Mouse (Mus musculus): ENCODE measurements around the gene Abcb6. TPM values are rescaled to one million over a fixed set of nuclear protein-coding genes. Genes with fewer than 3 reads are reported as not detected.

Gene Abcb6
- polyA plus RNA-seq, 1 experiment from 2014 or later = 17.1 TPM

DNA sequence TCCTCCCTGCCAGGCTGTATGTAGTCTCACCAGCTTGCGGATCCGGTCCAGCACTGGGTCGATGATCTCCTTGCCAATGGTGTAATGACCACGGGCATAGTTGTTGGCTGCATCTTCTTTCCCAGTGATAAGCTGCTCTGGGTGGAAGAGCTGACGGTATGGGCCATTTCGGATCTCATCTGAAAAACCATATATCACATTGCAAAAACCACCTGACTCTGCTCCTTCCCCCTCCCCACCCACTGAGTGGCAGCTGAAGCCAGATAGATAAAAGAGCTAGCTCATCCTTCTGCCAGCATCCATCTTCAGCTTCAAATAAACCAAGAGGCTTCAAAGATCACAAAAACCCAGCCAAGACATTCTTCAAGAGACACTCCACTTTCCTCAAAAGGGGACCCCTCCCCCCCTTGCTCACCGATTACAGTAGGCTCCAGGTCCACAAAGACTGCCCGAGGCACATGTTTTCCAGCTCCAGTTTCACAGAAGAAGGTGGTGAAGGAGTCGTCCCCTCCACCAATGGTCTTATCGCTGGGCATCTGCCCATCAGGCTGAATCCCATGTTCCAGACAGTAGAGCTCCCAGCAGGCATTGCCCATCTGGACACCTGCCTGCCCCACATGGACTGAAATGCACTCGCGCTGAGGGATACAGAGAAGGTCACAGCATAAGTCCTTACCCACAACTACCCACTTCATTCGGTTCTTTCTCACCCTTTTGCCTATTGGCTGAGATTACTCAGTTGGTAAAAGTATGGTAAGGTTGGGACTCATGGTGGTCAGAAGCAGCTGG is 36.8 kb upstream of the Abcb6 start:
- H3K4me1 ChIP-seq (replicated peaks; ENCODE audit: control insufficient read depth, insufficient read depth, low read length) = peaks cover 11% of the 10 kb centered on the region

DNA sequence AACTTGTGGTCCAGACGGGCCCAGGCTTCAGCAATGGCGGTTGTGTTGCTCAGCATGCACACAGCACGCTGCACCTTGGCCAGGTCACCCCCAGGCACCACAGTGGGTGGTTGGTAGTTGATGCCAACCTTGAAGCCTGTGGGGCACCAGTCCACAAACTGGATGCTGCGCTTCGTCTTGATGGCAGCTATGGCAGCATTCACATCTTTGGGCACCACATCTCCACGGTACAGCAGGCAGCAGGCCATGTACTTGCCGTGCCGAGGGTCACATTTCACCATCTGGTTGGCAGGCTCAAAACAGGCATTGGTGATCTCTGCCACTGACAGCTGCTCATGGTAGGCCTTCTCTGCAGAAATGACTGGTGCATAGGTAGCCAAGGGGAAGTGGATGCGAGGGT is 35.6 kb upstream of the Abcb6 start:
- H3K36me3 ChIP-seq (ENCODE audit: control insufficient read depth, insufficient read depth) = peaks cover 20% of the 10 kb centered on the region
- no peak for TF ChIP-seq CTCF (IDR thresholded peaks at IDR 0.05; ENCODE audit: low read depth)

More for the DNA sequence above, 36.8 kb upstream of the Abcb6 start:
- Histone ChIP-seq H3K9me3 (ENCODE audit: control insufficient read depth) (no peaks in the 10 kb centered on the region), H3K36me3 (ENCODE audit: control insufficient read depth, insufficient read depth) (peaks cover 20% of the 10 kb centered on the region), H3K27me3 (replicated peaks; ENCODE audit: control insufficient read depth, insufficient read depth, low read length) (peaks cover 15% of the 10 kb centered on the region; the same call in 1 of the 2 replicates), H3K4me2 (replicated peaks; ENCODE audit: low read depth) (peak overlapping the region; percentile 100), H3K4me3 (ENCODE audit: low read depth, low read length) (no peak overlapping the region), H3K27ac (ENCODE audit: low read depth, low read length) (no peak overlapping the region), H3K9ac (ENCODE audit: low read depth, low read length) (no peak overlapping the region)
- ATAC-seq = no peak
- WGBS = 71% methylated on average over 13 of the region's 13 CpGs
- no peak for TF ChIP-seq CTCF (IDR thresholded peaks at IDR 0.05; ENCODE audit: low read depth)

DNA sequence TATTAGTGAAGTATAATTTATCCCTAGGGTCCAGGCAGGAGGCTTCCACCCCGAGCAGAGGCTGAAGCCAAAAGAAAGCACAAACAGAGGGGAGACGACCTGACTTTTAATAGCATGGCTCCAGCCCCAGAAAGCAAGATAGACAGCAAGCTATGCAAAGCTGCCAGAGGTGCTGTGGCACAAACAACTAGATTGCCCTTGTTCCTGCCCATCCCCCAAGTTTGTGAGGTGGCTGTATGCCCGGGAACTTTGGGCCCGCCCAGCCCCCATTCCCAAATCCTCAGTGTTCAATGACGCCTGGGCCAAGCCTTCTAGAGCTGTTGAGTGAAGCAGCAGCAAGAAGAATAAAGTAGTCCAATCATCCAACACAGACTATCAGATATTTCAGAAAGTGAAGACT is 34.7 kb upstream of the Abcb6 start:
- H3K9ac ChIP-seq (ENCODE audit: low read depth, low read length) = no peak overlapping the region
- WGBS = 41% methylated on average over 5 of the region's 5 CpGs
- no peaks in the 10 kb centered on the region for H3K27me3 ChIP-seq (replicated peaks; ENCODE audit: control insufficient read depth, insufficient read depth, low read length)
- peaks cover 20% of the 10 kb centered on the region for H3K36me3 ChIP-seq (ENCODE audit: control insufficient read depth, insufficient read depth)
- no peak for ATAC-seq
- no peak for TF ChIP-seq CTCF (IDR thresholded peaks at IDR 0.05; ENCODE audit: low read depth)
- H3K27ac ChIP-seq (ENCODE audit: low read depth, low read length) = peak overlapping the region; percentile 89
- no peak overlapping the region for H3K4me3 ChIP-seq (ENCODE audit: low read depth, low read length)
- no peaks in the 10 kb centered on the region for H3K9me3 ChIP-seq (ENCODE audit: control insufficient read depth)
- H3K4me1 ChIP-seq (replicated peaks; ENCODE audit: control insufficient read depth, insufficient read depth, low read length) = peaks cover 14% of the 10 kb centered on the region
- peak overlapping the region; percentile 24; the same call in 1 of the 2 replicates for H3K4me2 ChIP-seq (replicated peaks; ENCODE audit: low read depth)

More for the DNA sequence above, 35.6 kb upstream of the Abcb6 start:
- Histone ChIP-seq H3K4me2 (replicated peaks; ENCODE audit: low read depth) (no peak overlapping the region), H3K27me3 (replicated peaks; ENCODE audit: control insufficient read depth, insufficient read depth, low read length) (peaks cover 8% of the 10 kb centered on the region; the same call in 1 of the 2 replicates), H3K27ac (ENCODE audit: low read depth, low read length) (no peak overlapping the region), H3K9me3 (ENCODE audit: control insufficient read depth) (no peaks in the 10 kb centered on the region), H3K4me3 (ENCODE audit: low read depth, low read length) (no peak overlapping the region), H3K9ac (ENCODE audit: low read depth, low read length) (no peak overlapping the region), H3K4me1 (replicated peaks; ENCODE audit: control insufficient read depth, insufficient read depth, low read length) (peaks cover 14% of the 10 kb centered on the region)
- WGBS = 93% methylated on average over 9 of the region's 9 CpGs
- ATAC-seq = no peak

DNA sequence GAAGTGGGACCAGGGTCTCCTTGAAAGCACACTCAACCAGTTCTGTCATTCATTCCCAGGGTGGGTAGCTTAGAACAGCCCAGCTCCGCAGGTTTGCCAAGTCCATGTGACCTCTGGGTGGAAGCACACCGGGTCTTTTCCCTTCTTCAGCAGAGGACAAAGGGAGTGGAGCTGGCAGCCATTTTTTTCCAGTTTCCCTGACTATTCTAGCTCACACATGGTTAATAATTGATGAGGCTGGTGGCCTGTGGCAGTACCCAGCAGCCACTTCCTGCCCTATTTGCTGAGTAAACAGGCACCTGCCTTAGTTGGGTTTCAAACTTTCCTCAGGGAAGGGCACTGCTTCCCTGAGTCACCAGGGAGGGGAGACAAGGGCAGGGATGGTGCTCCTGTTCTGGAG is 34.2 kb upstream of the Abcb6 start:
- Histone ChIP-seq H3K4me2 (replicated peaks; ENCODE audit: low read depth) (peak overlapping the region; percentile 38; the same call in 1 of the 2 replicates), H3K4me1 (replicated peaks; ENCODE audit: control insufficient read depth, insufficient read depth, low read length) (peaks cover 14% of the 10 kb centered on the region), H3K9ac (ENCODE audit: low read depth, low read length) (no peak overlapping the region), H3K4me3 (ENCODE audit: low read depth, low read length) (no peak overlapping the region), H3K9me3 (ENCODE audit: control insufficient read depth) (no peaks in the 10 kb centered on the region), H3K27ac (ENCODE audit: low read depth, low read length) (peak overlapping the region; percentile 89), H3K27me3 (replicated peaks; ENCODE audit: control insufficient read depth, insufficient read depth, low read length) (no peaks in the 10 kb centered on the region), H3K36me3 (ENCODE audit: control insufficient read depth, insufficient read depth) (peaks cover 20% of the 10 kb centered on the region)
- peak; percentile 73 for ATAC-seq
- TF ChIP-seq CTCF (IDR thresholded peaks at IDR 0.05; ENCODE audit: low read depth) = no peak
- 42% methylated on average over 2 of the region's 2 CpGs for WGBS

DNA sequence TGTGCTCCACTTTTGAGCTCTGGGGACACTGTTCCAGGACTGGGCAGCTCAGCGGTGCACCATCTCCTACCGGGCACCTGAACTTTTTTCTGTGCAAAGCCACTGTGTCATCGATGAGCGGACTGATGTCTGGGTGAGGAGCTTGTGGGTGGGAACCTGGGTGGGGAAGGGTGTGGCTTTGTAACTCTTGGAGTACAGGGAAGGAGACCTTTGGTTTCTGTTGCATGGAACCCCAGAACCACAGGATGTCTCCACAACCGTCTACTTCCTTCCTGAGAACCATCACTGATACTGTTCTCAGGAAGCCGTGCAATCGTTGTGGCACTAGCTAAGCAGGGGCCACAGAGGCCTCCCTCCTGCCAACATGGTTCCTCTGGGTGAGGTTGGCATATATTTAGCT is 32.9 kb upstream of the Abcb6 start:
- Histone ChIP-seq H3K4me3 (ENCODE audit: low read depth, low read length) (no peak overlapping the region), H3K9ac (ENCODE audit: low read depth, low read length) (no peak overlapping the region), H3K27ac (ENCODE audit: low read depth, low read length) (peak overlapping the region; percentile 89; the same call in 1 of the 2 replicates), H3K4me1 (replicated peaks; ENCODE audit: control insufficient read depth, insufficient read depth, low read length) (peaks cover 14% of the 10 kb centered on the region), H3K36me3 (ENCODE audit: control insufficient read depth, insufficient read depth) (peaks cover 20% of the 10 kb centered on the region), H3K4me2 (replicated peaks; ENCODE audit: low read depth) (peak overlapping the region; percentile 9; the same call in 1 of the 2 replicates), H3K27me3 (replicated peaks; ENCODE audit: control insufficient read depth, insufficient read depth, low read length) (no peaks in the 10 kb centered on the region), H3K9me3 (ENCODE audit: control insufficient read depth) (no peaks in the 10 kb centered on the region)
- no peak for TF ChIP-seq CTCF (IDR thresholded peaks at IDR 0.05; ENCODE audit: low read depth)
- ATAC-seq = no peak
- 51% methylated on average over 7 of the region's 7 CpGs for WGBS

DNA sequence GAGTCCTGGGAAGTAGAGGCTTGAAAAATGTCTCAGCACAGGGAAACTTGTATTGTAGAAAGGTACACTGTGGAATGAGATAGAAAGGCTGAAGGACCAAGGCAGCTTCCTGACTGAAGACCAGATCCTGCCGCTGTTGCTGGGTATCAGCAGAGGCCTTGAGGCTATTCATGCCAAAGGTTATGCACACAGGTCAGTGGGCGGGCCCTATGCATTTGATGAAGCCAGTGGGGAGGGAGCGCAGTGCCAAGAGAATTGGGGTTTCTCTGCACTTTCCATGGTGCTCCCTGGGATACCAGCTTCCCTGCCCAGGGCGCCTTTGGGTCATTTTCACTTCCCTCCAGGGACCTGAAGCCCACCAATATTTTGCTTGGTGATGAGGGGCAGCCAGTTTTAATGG is 32.4 kb upstream of the Abcb6 start:
- 64% methylated on average over 4 of the region's 4 CpGs for WGBS
- no peak for TF ChIP-seq CTCF (IDR thresholded peaks at IDR 0.05; ENCODE audit: low read depth)
- Histone ChIP-seq H3K4me1 (replicated peaks; ENCODE audit: control insufficient read depth, insufficient read depth, low read length) (peaks cover 14% of the 10 kb centered on the region), H3K27me3 (replicated peaks; ENCODE audit: control insufficient read depth, insufficient read depth, low read length) (no peaks in the 10 kb centered on the region), H3K9ac (ENCODE audit: low read depth, low read length) (no peak overlapping the region), H3K9me3 (ENCODE audit: control insufficient read depth) (no peaks in the 10 kb centered on the region), H3K27ac (ENCODE audit: low read depth, low read length) (no peak overlapping the region), H3K4me2 (replicated peaks; ENCODE audit: low read depth) (no peak overlapping the region; the same call in 1 of the 2 replicates), H3K4me3 (ENCODE audit: low read depth, low read length) (no peak overlapping the region), H3K36me3 (ENCODE audit: control insufficient read depth, insufficient read depth) (peaks cover 20% of the 10 kb centered on the region)
- no peak for ATAC-seq
